29 mouse cellular contexts compared by ENCODE assay signal in genomic region chr6:120508645-120509044, GRCm38 (mm10). TPM values are rescaled to one million over a fixed set of nuclear protein-coding genes. Genes with fewer than 3 reads are reported as not detected.
"Had no signal": no experiment of that assay in that cellular context is flagged by ENCODE, and none has a peak within 500 bp of the region (broad histone marks: within the 10 kb centered on the region; RNA-seq: fewer than 3 reads in every experiment).

No protein-coding gene starts in this region.

- DNase-seq: gastrocnemius, postnatal 14 days; gastrocnemius, postnatal 36 days; heart, adult 11 months; heart, adult 2 months; heart, postnatal 14 days; heart, postnatal 36 days; kidney, adult 18-20 months; kidney, adult 9 months; kidney, postnatal 14 days; kidney, postnatal 36 days had no signal

- H3K4me3 ChIP-seq: heart, adult 2 months; heart, embryonic 13.5 days; heart, embryonic 15.5 days; hindbrain, embryonic 13.5 days; hindbrain, embryonic 15.5 days; intestine, embryonic 15.5 days; kidney, embryonic 15.5 days; layer of hippocampus, adult 2 months; limb, embryonic 10.5 days; limb, embryonic 12.5 days; liver, embryonic 12.5 days had no signal

- H3K4me1 ChIP-seq: heart, embryonic 15.5 days; hindbrain, embryonic 15.5 days; intestine, embryonic 15.5 days; kidney, embryonic 15.5 days; limb, embryonic 10.5 days had no signal

- H3K9ac ChIP-seq: heart, embryonic 13.5 days; heart, embryonic 15.5 days; hindbrain, embryonic 13.5 days; hindbrain, embryonic 15.5 days; intestine, embryonic 15.5 days; kidney, embryonic 15.5 days; limb, embryonic 12.5 days; liver, embryonic 12.5 days; liver, embryonic 14.5 days had no signal

- H3K27me3 ChIP-seq: heart, embryonic 13.5 days; heart, embryonic 15.5 days; hindbrain, embryonic 13.5 days; hindbrain, embryonic 15.5 days; intestine, embryonic 15.5 days; kidney, embryonic 15.5 days; limb, embryonic 12.5 days; liver, embryonic 12.5 days had no signal

- H3K9me3 ChIP-seq: heart, embryonic 13.5 days; heart, embryonic 15.5 days; hindbrain, embryonic 13.5 days; hindbrain, embryonic 15.5 days; intestine, embryonic 15.5 days; kidney, embryonic 15.5 days; limb, embryonic 10.5 days; limb, embryonic 12.5 days; liver, embryonic 12.5 days had no signal

- H3K27ac ChIP-seq: heart, adult 2 months; heart, embryonic 13.5 days; heart, embryonic 15.5 days; hindbrain, embryonic 13.5 days; hindbrain, embryonic 15.5 days; hindbrain, postnatal 0 days; intestine, embryonic 15.5 days; kidney, embryonic 15.5 days; kidney, postnatal 0 days; layer of hippocampus, adult 2 months; limb, embryonic 10.5 days; limb, embryonic 12.5 days; liver, embryonic 12.5 days; liver, embryonic 14.5 days had no signal

- ATAC-seq: hindbrain, postnatal 0 days; intestine, embryonic 15.5 days; intestine, postnatal 0 days; liver, embryonic 12.5 days had no signal

- H3K4me2 ChIP-seq: heart, embryonic 11.5 days; heart, embryonic 13.5 days; heart, embryonic 15.5 days; hindbrain, embryonic 13.5 days; hindbrain, embryonic 15.5 days; intestine, embryonic 15.5 days; kidney, embryonic 15.5 days; limb, embryonic 12.5 days; liver, embryonic 12.5 days had no signal

RNA-seq across cellular contexts. Expression of gene Tmem121b, which starts 15.0 kb away (rescaled TPM):
- total RNA-seq: gastrocnemius, adult 18-20 months; gastrocnemius, adult 8-10 months; gastrocnemius, postnatal 36 days; heart, adult 2 months; heart, postnatal 36 days; liver, adult 2 months had no signal
- polyA plus RNA-seq: heart, adult 2 months; heart, embryonic 15.5 days; heart, postnatal 0 days; liver, adult 2 months had no signal
